Mouse (Mus musculus): ENCODE data around the gene Hormad2. TPM values are rescaled to one million over a fixed set of nuclear protein-coding genes. Genes with fewer than 3 reads are reported as not detected.

Gene Hormad2
- total RNA-seq, 2 experiments from 2014 or later, result not detected

GRCm38 (mm10) chr11:4340109-4340779 lies 100.7 kb downstream of the Hormad2 start:
- no peak for DNase-seq

- DNase-seq, result no peak
Measured at GRCm38 (mm10) chr11:4339275-4339674, 101.6 kb downstream of the Hormad2 start.

GRCm38 (mm10) chr11:4336693-4337283 lies 104.1 kb downstream of the Hormad2 start:
- DNase-seq, result no peak

GRCm38 (mm10) chr11:4335810-4336692 lies 104.9 kb downstream of the Hormad2 start:
- DNase-seq, result no peak

- DNase-seq, result no peak
Measured at GRCm38 (mm10) chr11:4332961-4333360, 107.9 kb downstream of the Hormad2 start.

GRCm38 (mm10) chr11:4328188-4328587 lies 112.7 kb downstream of the Hormad2 start:
- no peak for DNase-seq

GRCm38 (mm10) chr11:4323481-4323880 lies 117.4 kb downstream of the Hormad2 start:
- no peak for DNase-seq

- DNase-seq, result no peak
Measured at GRCm38 (mm10) chr11:4322943-4323342, 118.0 kb downstream of the Hormad2 start.

GRCm38 (mm10) chr11:4320876-4321275 lies 120.0 kb downstream of the Hormad2 start:
- no peak for DNase-seq

GRCm38 (mm10) chr11:4319212-4319955 lies 121.5 kb downstream of the Hormad2 start:
- no peak for DNase-seq

- no peak for DNase-seq
Measured at GRCm38 (mm10) chr11:4318011-4318410, 122.9 kb downstream of the Hormad2 start.

- no peak for DNase-seq
Measured at GRCm38 (mm10) chr11:4317287-4317686, 123.6 kb downstream of the Hormad2 start.

- no peak for DNase-seq
Measured at GRCm38 (mm10) chr11:4312180-4312579, 128.7 kb downstream of the Hormad2 start.

GRCm38 (mm10) chr11:4310324-4310723 lies 130.6 kb downstream of the Hormad2 start:
- DNase-seq, result no peak

- no peak for DNase-seq
Measured at GRCm38 (mm10) chr11:4309613-4310012, 131.3 kb downstream of the Hormad2 start.

- DNase-seq, result peak; percentile 47 to 62
Measured at GRCm38 (mm10) chr11:4308514-4309450, 132.1 kb downstream of the Hormad2 start.

- peak in 1 of 2 experiments; percentile 41 for DNase-seq
Measured at GRCm38 (mm10) chr11:4308060-4308513, 132.8 kb downstream of the Hormad2 start.

- no peak for DNase-seq
Measured at GRCm38 (mm10) chr11:4306086-4306485, 134.8 kb downstream of the Hormad2 start.

GRCm38 (mm10) chr11:4305090-4305489 lies 135.8 kb downstream of the Hormad2 start:
- no peak for DNase-seq

GRCm38 (mm10) chr11:4304203-4304602 lies 136.7 kb downstream of the Hormad2 start:
- DNase-seq, result no peak

- peak; percentile 39 to 59 for DNase-seq
Measured at GRCm38 (mm10) chr11:4303033-4303432, 137.9 kb downstream of the Hormad2 start.
